Mouse (Mus musculus): ENCODE data around the gene Stk19.
"Not testable (repeated sequence)": the region's sequence is repeated elsewhere in the genome, so short reads cannot be mapped to it uniquely, and the experiment has no call there.

Stk19 gene

DNA sequence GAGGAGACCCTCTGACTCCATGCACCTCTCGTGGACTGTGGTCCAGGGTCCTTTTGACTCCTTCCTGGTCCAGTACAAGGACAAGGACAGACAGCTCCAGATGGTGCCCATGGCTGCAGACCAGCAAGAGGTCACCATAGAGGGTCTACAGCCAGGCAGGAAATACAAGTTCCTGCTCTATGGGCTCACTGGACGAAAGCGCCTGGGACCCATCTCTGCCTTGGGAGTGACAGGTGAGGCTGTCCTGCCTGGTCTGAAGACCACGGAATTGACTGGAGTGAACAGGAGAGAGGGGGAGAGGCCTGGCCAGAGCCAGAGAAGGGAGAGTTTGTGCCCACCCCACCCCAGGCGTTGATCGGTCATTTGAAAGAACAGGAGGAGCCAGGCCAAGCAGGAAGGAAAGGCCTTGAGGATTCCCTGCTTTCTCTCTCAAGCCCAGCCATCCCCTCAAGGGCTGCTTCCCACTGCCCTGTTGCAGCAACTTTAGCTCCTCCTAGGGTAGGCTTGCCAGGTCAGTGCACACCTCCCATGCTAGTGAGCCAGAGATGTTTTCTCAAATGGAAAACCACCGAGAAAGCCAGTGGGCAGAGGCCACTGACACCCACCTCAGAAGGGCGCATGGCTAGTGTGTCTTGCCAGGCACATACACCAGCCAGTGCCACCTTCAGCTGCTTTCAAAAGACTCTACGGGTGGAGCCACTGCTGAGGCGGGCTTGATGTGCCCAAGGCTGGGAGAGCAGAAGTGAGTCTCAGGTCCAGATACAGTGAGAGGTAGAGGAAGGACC, 39.3 kb downstream of the Stk19 start:
- not testable (repeated sequence) for DNase-seq (ENCODE audit: low spot score in 2 of 2)

DNA sequence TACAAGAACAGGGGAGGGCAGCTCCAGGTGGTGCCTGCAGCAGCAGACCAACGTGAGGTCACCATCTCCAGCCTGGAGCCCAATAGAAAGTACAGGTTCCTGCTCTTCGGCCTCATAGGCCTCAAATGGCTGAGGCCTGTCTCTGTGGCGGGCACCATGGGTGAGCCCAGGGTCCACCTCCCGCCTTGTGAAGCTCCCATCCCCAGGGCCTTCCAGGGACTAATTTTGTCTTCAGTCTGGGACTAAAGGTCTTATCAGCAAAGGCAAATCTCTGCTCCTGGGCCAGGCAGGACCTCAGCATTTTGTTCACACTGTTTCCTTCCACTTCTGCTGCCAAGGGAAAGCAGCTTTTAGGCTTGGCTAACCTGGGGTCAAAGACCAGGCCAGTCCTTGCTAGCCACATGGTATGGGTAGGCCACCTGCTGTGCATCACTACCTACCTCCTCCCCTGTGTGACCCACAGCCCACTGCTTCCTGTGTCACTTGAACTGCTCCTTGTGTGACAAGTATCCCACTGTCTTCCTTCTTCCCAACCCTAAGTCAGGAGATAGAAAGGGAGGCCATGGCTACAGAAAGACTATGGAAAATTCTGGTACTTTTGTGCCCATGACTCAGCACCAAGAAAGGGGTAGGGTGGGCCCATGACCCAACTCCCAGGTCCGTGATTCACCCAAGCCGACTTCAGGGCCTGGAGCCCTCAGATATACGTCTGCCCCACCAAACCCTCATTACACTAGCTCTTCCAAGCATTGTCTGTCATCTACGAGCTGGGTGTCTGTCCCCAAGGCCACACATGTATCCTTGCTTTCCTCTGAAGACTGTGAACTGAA, 40.2 kb downstream of the Stk19 start:
- DNase-seq (ENCODE audit: low spot score in 2 of 2) = no peak

GRCm38 (mm10) chr17:34795633-34796032, 41.1 kb downstream of the Stk19 start:
- DNase-seq (ENCODE audit: low spot score in 2 of 2) = peak; percentile 17 to 28

GRCm38 (mm10) chr17:34795016-34795415, 41.7 kb downstream of the Stk19 start:
- no peak for DNase-seq (ENCODE audit: low spot score in 2 of 2)

DNA sequence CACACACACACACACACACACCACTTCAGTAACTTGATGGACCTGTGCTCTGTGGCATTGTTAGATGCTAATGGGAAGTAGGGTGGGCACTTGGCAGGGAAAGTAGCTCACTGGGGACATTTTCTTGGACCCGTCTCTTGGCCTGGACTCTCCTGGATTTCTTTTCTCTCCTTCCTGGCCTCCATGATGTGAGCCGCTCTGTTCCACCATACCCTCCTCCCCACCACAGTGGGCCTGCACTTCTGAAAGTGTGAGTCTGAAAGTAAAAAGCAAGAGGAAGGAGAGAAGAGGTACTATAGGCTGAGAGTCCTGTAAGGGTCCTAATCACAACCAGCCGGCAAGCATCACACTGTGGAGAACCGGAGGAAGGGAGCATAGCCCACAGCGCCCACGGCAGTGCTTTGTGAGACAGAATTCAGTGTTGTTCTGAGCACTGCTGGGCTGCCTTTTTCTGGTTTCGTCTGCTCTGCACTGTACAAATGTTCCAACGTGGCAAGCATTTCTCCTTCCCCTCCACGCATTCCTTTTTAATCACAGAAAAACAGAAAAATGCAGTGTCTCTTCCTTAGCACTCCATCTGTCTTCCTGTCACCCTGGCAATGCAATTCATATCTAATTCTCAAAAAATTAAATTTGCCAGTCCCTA, 58.9 kb downstream of the Stk19 start:
- peak; percentile 39 to 49 for DNase-seq (ENCODE audit: low spot score in 2 of 2)
